Mouse (Mus musculus): Measurements from ENCODE around the gene Spns2. TPM values are rescaled to one million over a fixed set of nuclear protein-coding genes. Genes with fewer than 3 reads are reported as not detected.

Gene Spns2
- polyA plus RNA-seq, 1 experiment from 2014 or later, result 9.5 TPM

DNA sequence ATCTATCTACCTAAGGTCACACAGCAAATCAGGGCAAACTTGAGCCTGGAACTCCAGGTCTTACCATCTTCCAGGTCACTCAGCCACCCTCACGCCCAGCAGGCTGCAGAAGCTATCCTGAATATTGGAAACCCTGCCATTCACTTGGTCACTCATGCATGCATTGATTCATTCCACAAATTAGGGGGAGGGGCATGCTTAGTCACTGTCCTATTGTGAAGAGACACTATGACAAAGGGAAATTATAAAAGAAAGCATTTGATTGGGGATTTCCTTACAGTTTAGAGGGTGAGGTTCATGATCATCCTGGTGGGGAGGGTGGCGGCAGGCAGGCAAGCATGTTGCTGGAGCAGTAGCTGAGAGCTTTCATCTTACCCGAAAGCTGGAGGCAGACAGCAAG lies 24.9 kb downstream of the Spns2 start:
- Histone ChIP-seq H3K4me2 (ENCODE audit: low read depth, low read length) (no peak overlapping the region), H3K9me3 (ENCODE audit: control insufficient read depth, low read length) (no peaks in the 10 kb centered on the region), H3K9ac (ENCODE audit: low read depth, low read length) (no peak overlapping the region), H3K27me3 (replicated peaks; ENCODE audit: control insufficient read depth, insufficient read depth, low read length) (no peaks in the 10 kb centered on the region), H3K27ac (replicated peaks; ENCODE audit: low read depth, low read length) (no peak overlapping the region), H3K36me3 (ENCODE audit: control insufficient read depth, insufficient read depth, low read length) (no peaks in the 10 kb centered on the region), H3K4me3 (ENCODE audit: low read depth, low read length) (no peak overlapping the region), H3K4me1 (ENCODE audit: control insufficient read depth, insufficient read depth, low read length) (peaks cover 16% of the 10 kb centered on the region)
- DNase-seq (ENCODE audit: low spot score) (no peak), ATAC-seq (ENCODE audit: low read depth) (no peak)
- WGBS, result 75% methylated on average over 3 of the region's 3 CpGs

DNA sequence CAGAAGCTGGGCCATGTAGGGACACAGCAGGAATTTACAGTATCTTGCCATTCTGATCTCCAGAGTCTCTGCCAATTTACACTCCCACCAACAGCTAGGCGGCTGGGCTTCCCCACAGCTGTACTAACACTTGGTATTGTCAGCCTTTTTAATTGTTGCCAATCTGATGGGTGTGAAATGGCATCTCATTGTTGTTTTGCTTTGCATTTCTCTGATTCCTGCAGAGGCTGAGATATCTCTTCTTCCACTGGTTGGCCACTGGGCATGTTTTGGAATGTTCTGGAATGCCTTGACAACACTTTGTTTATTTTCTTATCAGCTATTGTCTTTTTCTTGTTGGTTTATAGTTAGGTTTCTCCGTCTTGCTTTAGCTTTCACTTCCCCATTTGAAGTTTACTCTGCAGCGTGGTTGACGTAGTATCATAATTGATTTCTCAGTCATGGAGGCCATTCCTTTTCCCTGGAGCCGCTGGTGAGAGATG lies 28.2 kb downstream of the Spns2 start:
- Histone ChIP-seq H3K4me3 (ENCODE audit: low read depth, low read length) (no peak overlapping the region), H3K9me3 (ENCODE audit: control insufficient read depth, low read length) (no peaks in the 10 kb centered on the region), H3K27me3 (replicated peaks; ENCODE audit: control insufficient read depth, insufficient read depth, low read length) (no peaks in the 10 kb centered on the region), H3K4me1 (ENCODE audit: control insufficient read depth, insufficient read depth, low read length) (no peaks in the 10 kb centered on the region; the same call in 1 of the 2 replicates), H3K4me2 (ENCODE audit: low read depth, low read length) (no peak overlapping the region), H3K36me3 (ENCODE audit: control insufficient read depth, insufficient read depth, low read length) (no peaks in the 10 kb centered on the region), H3K27ac (replicated peaks; ENCODE audit: low read depth, low read length) (no peak overlapping the region), H3K9ac (ENCODE audit: low read depth, low read length) (no peak overlapping the region)
- no peak for ATAC-seq (ENCODE audit: low read depth)
- DNase-seq (ENCODE audit: low spot score), result no peak
- 51% methylated on average over 5 of the region's 5 CpGs for WGBS

DNA sequence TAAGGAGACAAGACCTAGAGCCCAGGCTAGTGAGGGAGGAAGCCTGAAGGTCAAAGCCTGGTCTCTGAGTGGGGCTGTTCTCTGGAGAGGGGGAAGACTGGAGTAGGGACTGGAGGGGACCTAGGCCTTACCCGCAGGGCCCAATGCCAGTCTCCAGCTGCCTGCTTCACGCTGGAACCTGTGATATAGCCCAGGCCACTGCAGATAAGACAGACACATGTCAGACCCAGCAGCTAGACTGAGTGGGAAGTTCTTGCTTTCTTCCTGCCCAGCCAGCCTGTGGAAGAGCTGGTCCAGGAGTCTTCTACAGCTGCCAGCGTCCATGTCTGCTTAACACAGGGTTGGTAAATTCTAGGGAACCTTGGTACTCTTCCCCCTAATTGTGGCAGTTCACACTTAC lies 31.2 kb downstream of the Spns2 start:
- H3K9me3 ChIP-seq (ENCODE audit: control insufficient read depth, low read length), result no peaks in the 10 kb centered on the region
- peak overlapping the region; percentile 0; the same call in 1 of the 2 replicates for H3K27ac ChIP-seq (replicated peaks; ENCODE audit: low read depth, low read length)
- no peaks in the 10 kb centered on the region for H3K27me3 ChIP-seq (replicated peaks; ENCODE audit: control insufficient read depth, insufficient read depth, low read length)
- no peaks in the 10 kb centered on the region for H3K4me1 ChIP-seq (ENCODE audit: control insufficient read depth, insufficient read depth, low read length)
- no peak overlapping the region for H3K9ac ChIP-seq (ENCODE audit: low read depth, low read length)
- DNase-seq (ENCODE audit: low spot score) (no peak), ATAC-seq (ENCODE audit: low read depth) (no peak)
- 76% methylated on average over 3 of the region's 3 CpGs for WGBS
- no peak overlapping the region for H3K4me2 ChIP-seq (ENCODE audit: low read depth, low read length)
- no peaks in the 10 kb centered on the region for H3K36me3 ChIP-seq (ENCODE audit: control insufficient read depth, insufficient read depth, low read length)
- H3K4me3 ChIP-seq (ENCODE audit: low read depth, low read length), result no peak overlapping the region

- Histone ChIP-seq H3K9ac (ENCODE audit: low read depth, low read length) (no peak overlapping the region), H3K27me3 (replicated peaks; ENCODE audit: control insufficient read depth, insufficient read depth, low read length) (no peaks in the 10 kb centered on the region), H3K4me2 (ENCODE audit: low read depth, low read length) (no peak overlapping the region), H3K4me1 (ENCODE audit: control insufficient read depth, insufficient read depth, low read length) (no peaks in the 10 kb centered on the region), H3K4me3 (ENCODE audit: low read depth, low read length) (no peak overlapping the region), H3K27ac (replicated peaks; ENCODE audit: low read depth, low read length) (no peak overlapping the region; the same call in 1 of the 2 replicates), H3K36me3 (ENCODE audit: control insufficient read depth, insufficient read depth, low read length) (0 out of 2 replicates have a peak, but pooled peaks cover 1% of the 10 kb centered on the region), H3K9me3 (ENCODE audit: control insufficient read depth, low read length) (no peaks in the 10 kb centered on the region)
- DNase-seq (ENCODE audit: low spot score) (peak; percentile 43), ATAC-seq (ENCODE audit: low read depth) (peak; percentile 38; the same call in 1 of the 2 replicates)
- WGBS, result 37% methylated on average over 12 of the region's 12 CpGs
Observed at GRCm38 (mm10) chr11:72457995-72458496, 31.7 kb downstream of the Spns2 start.

DNA sequence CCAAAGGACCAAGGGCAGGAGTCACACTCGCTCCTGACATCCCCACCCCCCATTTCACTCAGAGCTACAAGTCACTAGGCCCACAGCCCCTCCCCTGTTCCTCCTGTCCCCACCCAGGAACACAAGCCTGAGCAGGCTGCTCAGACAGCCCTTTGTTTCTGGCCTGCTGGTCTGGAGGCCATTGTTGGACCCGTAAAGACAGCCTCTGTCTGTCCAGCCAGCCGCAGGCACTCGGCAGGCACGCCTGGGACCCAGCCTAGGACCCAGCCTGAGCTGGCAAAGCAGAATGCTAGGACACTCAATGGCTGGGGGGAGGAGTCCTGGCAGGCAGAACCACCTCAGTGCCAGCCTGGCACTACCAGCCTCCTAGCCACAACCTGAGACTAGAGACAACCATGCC lies 34.0 kb downstream of the Spns2 start:
- Histone ChIP-seq H3K9ac (ENCODE audit: low read depth, low read length) (no peak overlapping the region), H3K9me3 (ENCODE audit: control insufficient read depth, low read length) (no peaks in the 10 kb centered on the region), H3K27ac (replicated peaks; ENCODE audit: low read depth, low read length) (no peak overlapping the region), H3K4me2 (ENCODE audit: low read depth, low read length) (no peak overlapping the region), H3K4me1 (ENCODE audit: control insufficient read depth, insufficient read depth, low read length) (no peaks in the 10 kb centered on the region), H3K36me3 (ENCODE audit: control insufficient read depth, insufficient read depth, low read length) (peaks cover 25% of the 10 kb centered on the region), H3K27me3 (replicated peaks; ENCODE audit: control insufficient read depth, insufficient read depth, low read length) (no peaks in the 10 kb centered on the region), H3K4me3 (ENCODE audit: low read depth, low read length) (no peak overlapping the region)
- DNase-seq (ENCODE audit: low spot score) (no peak), ATAC-seq (ENCODE audit: low read depth) (no peak)
- 26% methylated on average over 5 of the region's 5 CpGs for WGBS

DNA sequence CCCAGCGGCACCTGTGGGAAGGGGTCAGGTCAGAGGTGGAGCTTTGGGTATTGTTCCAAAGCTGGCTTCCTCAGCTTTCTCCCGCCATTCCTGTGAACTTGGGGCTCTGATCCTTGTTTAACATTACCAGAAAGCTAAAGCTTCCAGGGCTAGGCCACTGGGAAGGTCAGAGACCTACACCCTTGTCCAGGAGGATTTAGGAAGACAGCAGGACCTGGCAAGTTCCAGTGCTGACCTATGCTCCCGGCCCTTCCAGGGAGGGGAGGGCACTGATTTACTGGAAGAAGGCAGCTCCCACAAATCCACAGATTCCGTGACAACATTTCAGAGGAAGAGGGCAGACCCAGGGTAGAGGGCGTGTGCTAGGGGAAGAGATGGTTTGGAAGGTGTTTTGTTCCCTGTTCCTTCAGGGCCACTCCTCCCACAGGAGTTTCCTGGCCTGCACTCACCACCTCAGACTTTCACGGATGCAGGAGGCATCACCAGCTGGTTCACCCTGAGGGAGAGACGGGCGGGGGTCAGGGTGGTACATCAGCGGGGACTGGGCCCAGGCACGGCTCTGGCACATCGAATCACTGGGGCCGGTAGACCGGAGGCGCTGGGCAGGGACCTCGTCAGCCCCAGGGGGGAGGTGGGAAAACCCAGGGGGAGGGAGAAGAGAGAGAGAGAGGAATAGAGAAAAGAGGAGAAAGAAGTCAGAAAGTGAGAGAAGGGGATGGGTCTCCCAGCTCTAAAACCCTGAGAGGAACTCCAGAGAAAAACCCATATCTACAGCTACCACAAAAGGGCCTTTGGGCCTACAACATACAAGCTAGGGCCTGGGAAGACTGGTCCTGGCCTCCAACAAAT lies 36.4 kb downstream of the Spns2 start:
- Histone ChIP-seq H3K4me3 (ENCODE audit: low read depth, low read length) (no peak overlapping the region), H3K4me2 (ENCODE audit: low read depth, low read length) (no peak overlapping the region), H3K9me3 (ENCODE audit: control insufficient read depth, low read length) (no peaks in the 10 kb centered on the region), H3K27me3 (replicated peaks; ENCODE audit: control insufficient read depth, insufficient read depth, low read length) (no peaks in the 10 kb centered on the region), H3K27ac (replicated peaks; ENCODE audit: low read depth, low read length) (no peak overlapping the region), H3K36me3 (ENCODE audit: control insufficient read depth, insufficient read depth, low read length) (peaks cover 48% of the 10 kb centered on the region), H3K9ac (ENCODE audit: low read depth, low read length) (no peak overlapping the region), H3K4me1 (ENCODE audit: control insufficient read depth, insufficient read depth, low read length) (no peaks in the 10 kb centered on the region)
- ATAC-seq (ENCODE audit: low read depth) (no peak), DNase-seq (ENCODE audit: low spot score) (no peak)
- WGBS, result 56% methylated on average over 15 of the region's 15 CpGs

- Histone ChIP-seq H3K4me3 (ENCODE audit: low read depth, low read length) (no peak overlapping the region), H3K36me3 (ENCODE audit: control insufficient read depth, insufficient read depth, low read length) (peaks cover 59% of the 10 kb centered on the region), H3K4me2 (ENCODE audit: low read depth, low read length) (no peak overlapping the region), H3K9ac (ENCODE audit: low read depth, low read length) (no peak overlapping the region), H3K4me1 (ENCODE audit: control insufficient read depth, insufficient read depth, low read length) (no peaks in the 10 kb centered on the region), H3K9me3 (ENCODE audit: control insufficient read depth, low read length) (no peaks in the 10 kb centered on the region), H3K27ac (replicated peaks; ENCODE audit: low read depth, low read length) (no peak overlapping the region), H3K27me3 (replicated peaks; ENCODE audit: control insufficient read depth, insufficient read depth, low read length) (no peaks in the 10 kb centered on the region)
- DNase-seq (ENCODE audit: low spot score) (no peak), ATAC-seq (ENCODE audit: low read depth) (no peak)
- WGBS, result 94% methylated on average over 3 of the region's 3 CpGs
Observed at GRCm38 (mm10) chr11:72452140-72452665, 37.5 kb downstream of the Spns2 start.

DNA sequence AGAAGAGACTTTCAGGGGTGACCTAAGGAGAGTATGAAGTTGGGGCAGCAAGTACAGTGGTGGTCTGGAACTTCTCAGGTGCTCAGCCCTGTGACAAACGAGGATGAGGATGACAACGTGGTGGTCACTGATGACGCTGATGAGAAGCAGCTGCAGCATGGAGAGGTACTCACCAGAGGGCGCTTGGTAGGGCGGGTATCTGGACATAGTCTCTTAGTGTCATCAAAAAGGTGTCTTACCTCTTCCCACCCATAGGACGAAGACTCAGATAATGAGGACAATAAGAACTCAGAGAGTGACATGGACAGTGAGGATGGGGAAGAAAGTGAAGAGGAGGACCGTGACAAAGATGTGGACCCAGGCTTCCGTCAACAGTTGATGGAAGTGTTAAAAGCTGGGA lies 42.2 kb downstream of the Spns2 start:
- 83% methylated on average over 8 of the region's 8 CpGs for WGBS
- Histone ChIP-seq H3K4me1 (ENCODE audit: control insufficient read depth, insufficient read depth, low read length) (no peaks in the 10 kb centered on the region), H3K4me2 (ENCODE audit: low read depth, low read length) (no peak overlapping the region), H3K36me3 (ENCODE audit: control insufficient read depth, insufficient read depth, low read length) (peaks cover 100% of the 10 kb centered on the region), H3K27ac (replicated peaks; ENCODE audit: low read depth, low read length) (no peak overlapping the region), H3K9me3 (ENCODE audit: control insufficient read depth, low read length) (no peaks in the 10 kb centered on the region), H3K9ac (ENCODE audit: low read depth, low read length) (no peak overlapping the region), H3K27me3 (replicated peaks; ENCODE audit: control insufficient read depth, insufficient read depth, low read length) (no peaks in the 10 kb centered on the region), H3K4me3 (ENCODE audit: low read depth, low read length) (no peak overlapping the region)
- ATAC-seq (ENCODE audit: low read depth) (no peak), DNase-seq (ENCODE audit: low spot score) (no peak)
